Mouse (Mus musculus): Measurements from ENCODE around the gene Bcap29. TPM values are rescaled to one million over a fixed set of nuclear protein-coding genes. Genes with fewer than 3 reads are reported as not detected.

Bcap29 gene
- 29.6 and 30.0 TPM in 2 replicates for polyA plus RNA-seq (2015; fragmentation: Nextera tagmentation; extraction: Ambion mirVana)

DNA sequence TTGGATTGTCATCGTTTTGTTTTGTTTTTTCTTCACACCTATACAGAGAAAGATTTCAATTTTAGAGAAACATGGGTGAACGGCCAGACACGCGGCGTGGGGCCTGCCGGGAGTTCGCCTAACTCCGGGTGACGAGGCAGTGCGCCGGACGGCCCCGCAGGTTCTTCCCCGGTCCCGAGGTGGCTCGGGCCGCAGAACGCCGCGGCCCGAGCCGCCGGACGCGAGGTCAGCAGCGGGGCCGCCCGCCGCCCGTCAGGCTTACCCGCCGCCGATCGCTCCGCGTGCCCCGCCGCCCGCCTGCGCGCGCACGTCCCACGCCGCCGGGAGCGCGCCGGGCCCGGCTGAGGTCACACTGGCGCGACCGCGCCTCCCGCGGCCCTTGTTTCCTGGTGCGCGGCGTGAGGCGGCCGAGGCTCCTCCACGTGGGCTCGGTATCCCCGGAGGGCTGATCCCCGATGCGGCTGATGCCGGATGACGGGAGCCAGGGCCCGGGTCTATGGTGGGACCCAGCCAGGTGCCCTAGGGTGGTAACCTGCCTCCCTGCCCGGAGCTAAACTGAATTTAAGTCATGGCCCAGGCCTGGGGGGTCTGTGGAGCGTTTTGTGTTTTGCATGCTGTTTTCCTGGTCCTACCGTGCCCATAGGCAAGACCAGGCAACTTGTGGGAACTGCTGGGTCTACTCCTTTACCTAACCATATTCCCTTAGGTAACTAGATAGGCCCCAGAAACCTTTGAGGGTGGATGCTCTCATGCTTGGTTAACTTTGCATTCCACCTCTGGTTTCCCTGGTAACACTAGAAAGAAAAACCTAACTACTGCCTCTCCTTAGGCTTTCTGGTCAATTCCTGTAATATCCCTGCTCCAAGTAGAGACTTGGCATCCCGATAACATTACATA lies at the start of gene Bcap29:
Gene Bcap29 (minus strand): TSS at position 316 of the 897 bp plus-strand sequence.
- no peaks in the 10 kb centered on the region for H3K36me3 ChIP-seq (ENCODE audit: control insufficient read depth, insufficient read depth, low read length)
- peak within 1 kb of the TSS; percentile 87 for H3K9ac ChIP-seq (ENCODE audit: low read depth, low read length)
- peaks cover 5% of the 10 kb centered on the region for H3K4me1 ChIP-seq (ENCODE audit: control insufficient read depth, insufficient read depth, low read depth, low read length)
- no peaks in the 10 kb centered on the region for H3K27me3 ChIP-seq (replicated peaks; ENCODE audit: control insufficient read depth, insufficient read depth, low read length)
- peak within 1 kb of the TSS; percentile 78 for H3K27ac ChIP-seq (ENCODE audit: low read depth, low read length)
- H3K9me3 ChIP-seq (ENCODE audit: control insufficient read depth, low read length), result no peaks in the 10 kb centered on the region
- peak within 1 kb of the TSS; percentile 70 for H3K4me3 ChIP-seq (ENCODE audit: low read length)
- 2% methylated on average over 50 of the region's 73 CpGs for WGBS
- peak within 1 kb of the TSS; percentile 93 for H3K4me2 ChIP-seq (ENCODE audit: low read length)
- ATAC-seq, result peak; percentile 93

DNA sequence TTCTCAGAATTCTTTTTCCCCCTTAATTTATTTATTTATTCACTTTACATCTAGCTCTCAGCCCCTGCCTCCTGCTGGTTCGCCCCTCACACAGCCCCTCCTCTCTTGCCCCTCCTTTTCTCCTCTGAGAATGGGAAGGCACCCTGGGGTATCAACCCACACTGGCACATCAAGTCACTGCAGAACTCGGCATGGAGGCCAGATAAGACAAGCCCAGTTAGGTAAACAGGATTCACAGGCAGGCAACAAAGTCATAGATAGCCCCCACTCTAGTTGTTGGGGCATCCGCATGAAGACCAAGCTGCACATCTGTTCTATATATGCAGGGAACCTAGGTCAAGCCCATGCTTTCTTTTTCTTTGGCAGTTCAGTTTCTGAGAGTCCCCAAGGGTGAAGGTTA lies 32.7 kb upstream of the Bcap29 start:
- no peak overlapping the region for H3K9ac ChIP-seq (ENCODE audit: low read depth, low read length)
- no peaks in the 10 kb centered on the region for H3K4me1 ChIP-seq (ENCODE audit: control insufficient read depth, insufficient read depth, low read depth, low read length)
- H3K4me2 ChIP-seq (ENCODE audit: low read length), result no peak overlapping the region
- no peak overlapping the region for H3K4me3 ChIP-seq (ENCODE audit: low read length)
- no peaks in the 10 kb centered on the region for H3K27me3 ChIP-seq (replicated peaks; ENCODE audit: control insufficient read depth, insufficient read depth, low read length)
- peaks cover 7% of the 10 kb centered on the region; the same call in 1 of the 2 replicates for H3K36me3 ChIP-seq (ENCODE audit: control insufficient read depth, insufficient read depth, low read length)
- WGBS, result 57% methylated on average over 3 of the region's 3 CpGs
- no peak for ATAC-seq
- no peaks in the 10 kb centered on the region for H3K9me3 ChIP-seq (ENCODE audit: control insufficient read depth, low read length)
- no peak overlapping the region for H3K27ac ChIP-seq (ENCODE audit: low read depth, low read length)

DNA sequence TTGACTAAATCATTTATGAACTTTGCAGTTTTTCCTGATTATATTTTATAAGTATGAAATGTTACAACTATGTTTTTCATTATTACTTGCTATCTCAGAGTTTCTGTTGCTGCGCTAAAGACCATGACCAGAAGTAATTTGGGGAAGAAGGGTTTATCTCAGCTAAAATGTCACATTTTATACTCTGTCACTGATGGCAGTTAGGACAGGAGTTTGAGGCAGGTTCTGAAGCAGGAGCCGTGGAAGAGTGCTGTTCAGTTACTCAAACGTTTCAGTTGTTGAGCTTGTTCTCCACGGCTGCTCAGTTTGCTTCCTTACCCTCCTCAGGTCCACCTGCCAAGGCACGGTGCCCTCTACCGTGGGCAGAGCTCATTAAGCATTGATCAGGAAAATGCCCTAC lies 31.5 kb upstream of the Bcap29 start:
- Histone ChIP-seq H3K9ac (ENCODE audit: low read depth, low read length) (no peak overlapping the region), H3K36me3 (ENCODE audit: control insufficient read depth, insufficient read depth, low read length) (peaks cover 7% of the 10 kb centered on the region; the same call in 1 of the 2 replicates), H3K4me1 (ENCODE audit: control insufficient read depth, insufficient read depth, low read depth, low read length) (no peaks in the 10 kb centered on the region), H3K4me3 (ENCODE audit: low read length) (no peak overlapping the region), H3K4me2 (ENCODE audit: low read length) (no peak overlapping the region), H3K27me3 (replicated peaks; ENCODE audit: control insufficient read depth, insufficient read depth, low read length) (no peaks in the 10 kb centered on the region), H3K27ac (ENCODE audit: low read depth, low read length) (no peak overlapping the region), H3K9me3 (ENCODE audit: control insufficient read depth, low read length) (no peaks in the 10 kb centered on the region)
- 73% methylated on average over 6 of the region's 6 CpGs for WGBS
- ATAC-seq, result no peak

DNA sequence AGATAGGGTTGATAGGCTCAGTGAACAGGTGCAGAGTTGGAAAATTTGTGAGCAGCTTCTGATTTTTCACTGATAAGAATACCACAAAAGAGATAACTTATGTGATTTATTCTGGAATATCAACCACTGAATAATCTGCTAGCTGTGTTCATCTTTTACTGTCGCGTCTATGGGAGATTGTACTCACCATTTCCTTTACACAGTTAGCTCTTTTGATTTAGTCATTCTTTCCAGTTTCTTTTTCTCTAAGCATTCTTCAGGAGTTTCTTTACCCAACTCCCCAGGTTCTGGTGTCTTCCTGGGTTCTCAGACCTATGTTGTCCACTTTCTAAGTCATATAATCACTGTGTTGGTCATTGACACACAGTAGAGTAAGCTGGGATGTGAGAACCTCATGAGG lies 22.4 kb upstream of the Bcap29 start:
- Histone ChIP-seq H3K27ac (ENCODE audit: low read depth, low read length) (no peak overlapping the region), H3K9me3 (ENCODE audit: control insufficient read depth, low read length) (no peaks in the 10 kb centered on the region), H3K36me3 (ENCODE audit: control insufficient read depth, insufficient read depth, low read length) (no peaks in the 10 kb centered on the region), H3K27me3 (replicated peaks; ENCODE audit: control insufficient read depth, insufficient read depth, low read length) (no peaks in the 10 kb centered on the region), H3K4me3 (ENCODE audit: low read length) (no peak overlapping the region), H3K4me1 (ENCODE audit: control insufficient read depth, insufficient read depth, low read depth, low read length) (peaks cover 4% of the 10 kb centered on the region), H3K9ac (ENCODE audit: low read depth, low read length) (no peak overlapping the region), H3K4me2 (ENCODE audit: low read length) (no peak overlapping the region)
- WGBS, result 96% methylated on average over 2 of the region's 2 CpGs
- no peak for ATAC-seq

DNA sequence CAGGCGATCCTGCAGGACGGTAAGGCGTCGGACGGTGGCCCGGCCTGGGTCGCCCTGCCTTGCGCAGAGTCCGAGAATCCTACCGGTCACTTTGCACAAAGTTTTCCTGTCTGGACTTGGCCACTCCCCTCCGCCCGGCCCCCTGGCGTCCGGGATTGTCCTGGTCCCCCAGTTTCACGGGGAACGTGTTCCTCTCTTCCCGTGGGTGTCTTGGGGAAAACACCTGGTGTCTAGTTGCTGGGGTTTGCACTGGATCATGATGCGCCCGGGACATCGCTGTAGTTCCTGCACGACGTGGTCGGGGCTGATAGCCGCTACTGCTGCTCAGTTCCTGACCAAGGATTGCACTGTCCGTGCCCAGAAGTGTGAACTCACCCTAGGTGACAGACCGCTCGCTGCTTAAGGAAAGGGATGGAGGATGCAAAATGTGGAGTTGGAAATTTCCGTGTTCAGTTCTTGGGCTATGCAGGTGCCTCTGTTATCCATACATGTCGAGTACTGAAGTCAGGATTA lies 20.6 kb upstream of the Bcap29 start:
- Histone ChIP-seq H3K9ac (ENCODE audit: low read depth, low read length) (peak overlapping the region; percentile 87), H3K4me3 (ENCODE audit: low read length) (peak overlapping the region; percentile 95), H3K36me3 (ENCODE audit: control insufficient read depth, insufficient read depth, low read length) (no peaks in the 10 kb centered on the region), H3K27ac (ENCODE audit: low read depth, low read length) (peak overlapping the region; percentile 89), H3K27me3 (replicated peaks; ENCODE audit: control insufficient read depth, insufficient read depth, low read length) (no peaks in the 10 kb centered on the region), H3K9me3 (ENCODE audit: control insufficient read depth, low read length) (no peaks in the 10 kb centered on the region), H3K4me1 (ENCODE audit: control insufficient read depth, insufficient read depth, low read depth, low read length) (peaks cover 4% of the 10 kb centered on the region), H3K4me2 (ENCODE audit: low read length) (peak overlapping the region; percentile 80)
- WGBS, result under 1% methylated on average over 29 of the region's 29 CpGs
- ATAC-seq, result peak; percentile 85

DNA sequence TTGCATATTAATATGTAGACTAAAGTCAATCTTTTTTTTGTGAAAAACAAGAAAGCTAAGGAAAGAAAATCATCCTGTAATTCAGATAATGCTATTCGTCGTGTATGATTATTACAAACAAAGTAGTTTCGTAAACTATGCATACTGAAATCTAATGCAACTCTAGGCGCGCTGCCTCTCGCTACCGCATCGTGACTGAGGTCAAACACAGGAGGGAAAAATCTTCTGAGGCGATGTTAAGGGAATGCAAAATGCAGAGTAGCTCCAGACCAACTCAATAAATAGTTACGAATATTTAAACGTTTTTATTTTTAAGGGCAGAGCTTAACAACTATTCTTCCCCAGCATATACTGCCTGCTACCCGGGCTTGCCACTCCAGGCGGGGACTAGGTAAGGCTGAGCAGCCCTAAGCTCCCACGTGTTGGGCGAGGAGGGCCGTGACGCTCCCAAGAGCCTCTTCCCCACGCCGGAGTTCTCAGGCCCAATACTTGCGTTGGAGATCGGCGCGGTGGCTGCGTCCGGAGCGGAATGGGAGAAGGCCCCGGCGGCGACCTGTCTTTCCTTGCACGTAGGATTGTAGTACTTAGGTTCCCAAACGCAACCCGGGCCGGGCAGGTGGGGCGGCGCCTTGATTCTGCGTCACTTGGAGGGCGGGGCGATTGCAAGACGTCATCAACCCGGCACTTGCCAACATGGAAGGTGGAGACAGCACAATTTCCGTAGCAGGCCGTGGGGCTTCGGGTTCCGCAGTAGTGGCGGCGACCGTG lies 19.9 kb upstream of the Bcap29 start, which contains the start of the genes Dus4l and Cog5:
Gene Dus4l (minus strand): TSS at position 630 of the 768 bp plus-strand sequence.
Gene Cog5 (plus strand): TSS at position 673 of the 768 bp plus-strand sequence.
- H3K9ac ChIP-seq (ENCODE audit: low read depth, low read length), result peak within 1 kb of the TSS; percentile 87
- H3K27me3 ChIP-seq (replicated peaks; ENCODE audit: control insufficient read depth, insufficient read depth, low read length), result no peaks in the 10 kb centered on the region
- peak within 1 kb of the TSS; percentile 89 for H3K27ac ChIP-seq (ENCODE audit: low read depth, low read length)
- peak; percentile 99 for ATAC-seq
- peak within 1 kb of the TSS; percentile 80 for H3K4me2 ChIP-seq (ENCODE audit: low read length)
- under 1% methylated on average over 47 of the region's 47 CpGs for WGBS
- no peaks in the 10 kb centered on the region for H3K9me3 ChIP-seq (ENCODE audit: control insufficient read depth, low read length)
- peak within 1 kb of the TSS; percentile 95 for H3K4me3 ChIP-seq (ENCODE audit: low read length)
- H3K36me3 ChIP-seq (ENCODE audit: control insufficient read depth, insufficient read depth, low read length), result no peaks in the 10 kb centered on the region
- peaks cover 4% of the 10 kb centered on the region for H3K4me1 ChIP-seq (ENCODE audit: control insufficient read depth, insufficient read depth, low read depth, low read length)

DNA sequence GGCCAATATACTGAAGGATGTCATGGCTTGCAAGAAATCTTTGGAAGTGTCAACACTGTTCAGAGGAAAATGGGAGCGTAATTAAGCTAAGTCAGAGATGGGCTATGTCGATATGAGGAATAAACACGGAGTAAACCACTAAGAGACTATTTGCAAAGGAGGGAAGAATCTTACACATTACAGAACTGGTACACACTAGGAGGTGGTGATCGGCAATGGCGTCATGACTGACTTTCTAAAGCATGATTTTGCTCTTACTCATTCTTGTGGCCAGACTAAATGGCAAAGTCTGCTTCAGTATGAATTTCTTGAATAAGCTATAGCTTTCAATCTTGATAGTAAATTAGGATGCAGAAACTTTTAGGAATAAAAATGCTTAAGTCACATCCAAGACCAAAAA lies 19.2 kb upstream of the Bcap29 start:
- H3K36me3 ChIP-seq (ENCODE audit: control insufficient read depth, insufficient read depth, low read length), result no peaks in the 10 kb centered on the region
- no peaks in the 10 kb centered on the region for H3K9me3 ChIP-seq (ENCODE audit: control insufficient read depth, low read length)
- no peak for ATAC-seq
- no peak overlapping the region for H3K4me2 ChIP-seq (ENCODE audit: low read length)
- 84% methylated on average over 5 of the region's 5 CpGs for WGBS
- H3K4me3 ChIP-seq (ENCODE audit: low read length), result no peak overlapping the region
- no peak overlapping the region for H3K27ac ChIP-seq (ENCODE audit: low read depth, low read length)
- no peaks in the 10 kb centered on the region for H3K27me3 ChIP-seq (replicated peaks; ENCODE audit: control insufficient read depth, insufficient read depth, low read length)
- no peak overlapping the region for H3K9ac ChIP-seq (ENCODE audit: low read depth, low read length)
- peaks cover 4% of the 10 kb centered on the region for H3K4me1 ChIP-seq (ENCODE audit: control insufficient read depth, insufficient read depth, low read depth, low read length)

DNA sequence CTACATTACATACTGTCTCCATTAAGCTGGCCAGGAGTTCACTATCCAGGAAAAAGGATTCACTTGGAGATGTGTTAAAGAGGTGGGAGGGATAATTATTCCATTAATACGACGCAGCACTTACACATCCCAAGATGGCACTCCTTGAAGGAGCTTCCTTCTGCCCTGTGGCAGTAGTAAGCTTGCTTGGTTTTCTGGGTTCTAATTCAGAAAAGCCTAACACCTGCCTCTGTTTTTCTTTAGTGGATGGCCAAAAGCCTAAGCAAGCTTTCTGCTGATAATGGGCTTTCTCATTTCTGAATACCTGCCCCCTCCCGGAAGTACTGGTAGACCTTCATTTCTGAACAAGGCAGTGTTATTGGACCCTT lies 766 bp upstream of the Bcap29 start:
- ATAC-seq, result no peak
- Histone ChIP-seq H3K4me1 (ENCODE audit: control insufficient read depth, insufficient read depth, low read depth, low read length) (peaks cover 5% of the 10 kb centered on the region), H3K36me3 (ENCODE audit: control insufficient read depth, insufficient read depth, low read length) (no peaks in the 10 kb centered on the region), H3K27me3 (replicated peaks; ENCODE audit: control insufficient read depth, insufficient read depth, low read length) (no peaks in the 10 kb centered on the region), H3K27ac (ENCODE audit: low read depth, low read length) (no peak overlapping the region), H3K9ac (ENCODE audit: low read depth, low read length) (no peak overlapping the region), H3K4me3 (ENCODE audit: low read length) (no peak overlapping the region), H3K9me3 (ENCODE audit: control insufficient read depth, low read length) (no peaks in the 10 kb centered on the region), H3K4me2 (ENCODE audit: low read length) (peak overlapping the region; percentile 93)
- WGBS, result 73% methylated on average over 3 of the region's 3 CpGs

DNA sequence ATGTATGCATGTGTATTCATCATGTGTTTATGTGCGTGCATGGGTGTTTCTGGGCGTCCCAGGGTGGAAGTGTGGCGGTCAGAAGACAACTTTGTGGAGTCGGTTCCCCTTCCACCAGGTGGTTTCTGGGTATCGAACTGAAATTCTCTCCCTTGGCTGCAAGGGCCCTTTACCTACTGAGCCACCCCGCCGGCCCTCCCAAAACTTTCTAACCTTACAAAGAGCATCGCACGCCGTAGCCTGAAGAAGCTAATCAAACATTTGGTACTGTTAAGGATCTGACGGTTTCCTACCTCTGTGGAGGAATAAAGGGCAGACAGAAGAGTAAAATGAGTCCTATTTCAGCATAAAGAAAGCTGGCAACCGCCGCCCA lies 502 bp downstream of the Bcap29 start:
- no peaks in the 10 kb centered on the region for H3K36me3 ChIP-seq (ENCODE audit: control insufficient read depth, insufficient read depth, low read length)
- peak overlapping the region; percentile 70 for H3K4me3 ChIP-seq (ENCODE audit: low read length)
- 7% methylated on average over 13 of the region's 13 CpGs for whole genome bisulfite sequencing
- H3K9me3 ChIP-seq (ENCODE audit: control insufficient read depth, low read length), result no peaks in the 10 kb centered on the region
- peak overlapping the region; percentile 87 for H3K9ac ChIP-seq (ENCODE audit: low read depth, low read length)
- no peaks in the 10 kb centered on the region for H3K27me3 ChIP-seq (replicated peaks; ENCODE audit: control insufficient read depth, insufficient read depth, low read length)
- peak overlapping the region; percentile 93 for H3K4me2 ChIP-seq (ENCODE audit: low read length)
- peak overlapping the region; percentile 78 for H3K27ac ChIP-seq (ENCODE audit: low read depth, low read length)
- H3K4me1 ChIP-seq (ENCODE audit: control insufficient read depth, insufficient read depth, low read depth, low read length), result peaks cover 5% of the 10 kb centered on the region
- ATAC-seq, result peak; percentile 63

All from hindbrain, embryonic 16.5 days (tissue).